31 mouse cellular contexts compared by ENCODE assay signal in the genomic region with DNA sequence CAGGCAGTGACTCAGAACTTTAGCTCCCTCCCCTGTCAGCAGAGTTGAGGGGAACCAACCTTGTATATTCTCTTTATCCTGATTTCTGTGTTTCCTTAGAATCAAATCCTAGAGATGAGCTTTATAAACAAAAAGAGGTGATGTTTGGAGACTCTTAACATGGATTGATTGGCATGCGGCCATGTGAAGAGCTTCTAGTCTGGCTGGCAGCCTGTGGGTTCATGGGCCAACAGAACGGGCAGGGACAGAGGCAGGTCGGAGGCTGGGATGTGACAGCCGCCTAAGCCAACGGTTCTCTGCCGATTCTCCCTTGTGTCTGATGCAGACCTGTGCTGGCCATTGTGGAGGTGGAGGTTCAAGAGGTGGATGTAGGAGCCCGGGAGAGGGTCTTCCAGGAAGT.
"Had no signal": no experiment of that assay in that cellular context is flagged by ENCODE, and none has a peak within 500 bp of the region (broad histone marks: within the 10 kb centered on the region; RNA-seq: fewer than 3 reads in every experiment).

No protein-coding gene starts in this region.

- H3K4me2 ChIP-seq: limb, embryonic 12.5 days; limb, embryonic 13.5 days; limb, embryonic 15.5 days; liver, embryonic 12.5 days; liver, embryonic 13.5 days; liver, embryonic 15.5 days; lung, embryonic 15.5 days; midbrain, embryonic 11.5 days; midbrain, embryonic 12.5 days; midbrain, embryonic 13.5 days; midbrain, embryonic 15.5 days; neural tube, embryonic 12.5 days; neural tube, embryonic 13.5 days had no signal

- H3K4me1 ChIP-seq: limb, embryonic 13.5 days; liver, embryonic 15.5 days; lung, embryonic 15.5 days; midbrain, embryonic 12.5 days; midbrain, embryonic 13.5 days; neural tube, embryonic 12.5 days; neural tube, embryonic 13.5 days had no signal

- H3K27me3 ChIP-seq: limb, embryonic 12.5 days; limb, embryonic 13.5 days; limb, embryonic 15.5 days; liver, embryonic 12.5 days; liver, embryonic 13.5 days; liver, embryonic 15.5 days; lung, embryonic 15.5 days; midbrain, embryonic 12.5 days; midbrain, embryonic 13.5 days; midbrain, embryonic 15.5 days; neural tube, embryonic 12.5 days; neural tube, embryonic 13.5 days had no signal

- H3K9ac ChIP-seq: limb, embryonic 12.5 days; limb, embryonic 13.5 days; limb, embryonic 15.5 days; liver, embryonic 12.5 days; liver, embryonic 13.5 days; liver, embryonic 14.5 days; liver, embryonic 15.5 days; liver, postnatal 0 days; lung, embryonic 15.5 days; midbrain, embryonic 12.5 days; midbrain, embryonic 13.5 days; midbrain, embryonic 15.5 days; neural tube, embryonic 12.5 days; neural tube, embryonic 13.5 days had no signal

- DNase-seq: left cerebral cortex, postnatal 4 days; liver; liver, embryonic 13.5 days; liver, postnatal 0 days; lung, adult 18-20 months; lung, adult 2 months; lung, postnatal 10 days; lung, postnatal 14 days; lung, postnatal 4 days; midbrain, embryonic 14.5 days had no signal

- H3K9me3 ChIP-seq: limb, embryonic 10.5 days; limb, embryonic 12.5 days; limb, embryonic 13.5 days; limb, embryonic 15.5 days; liver, embryonic 12.5 days; liver, embryonic 13.5 days; liver, embryonic 15.5 days; lung, embryonic 15.5 days; megakaryocyte, embryonic 14.5 days; midbrain, embryonic 10.5 days; midbrain, embryonic 12.5 days; midbrain, embryonic 13.5 days; midbrain, embryonic 15.5 days; neural tube, embryonic 12.5 days; neural tube, embryonic 13.5 days had no signal

- H3K27ac ChIP-seq: left cerebral cortex, adult 2 months; limb, embryonic 10.5 days; limb, embryonic 12.5 days; limb, embryonic 13.5 days; limb, embryonic 15.5 days; liver, embryonic 12.5 days; liver, embryonic 13.5 days; liver, embryonic 14.5 days; liver, embryonic 15.5 days; lung, embryonic 15.5 days; macrophage; midbrain, embryonic 10.5 days; midbrain, embryonic 12.5 days; midbrain, embryonic 13.5 days; midbrain, embryonic 15.5 days; neural tube, embryonic 12.5 days; neural tube, embryonic 13.5 days had no signal

- H3K36me3 ChIP-seq: limb, embryonic 10.5 days; limb, embryonic 12.5 days; midbrain, embryonic 10.5 days; midbrain, embryonic 12.5 days; midbrain, embryonic 13.5 days; midbrain, embryonic 15.5 days; neural tube, embryonic 12.5 days; neural tube, embryonic 13.5 days had no signal

- ATAC-seq: liver, embryonic 12.5 days; liver, postnatal 0 days; lung, postnatal 0 days; midbrain, embryonic 13.5 days; midbrain, embryonic 15.5 days; midbrain, embryonic 16.5 days had no signal

- H3K4me3 ChIP-seq: left cerebral cortex, adult 2 months; limb, embryonic 10.5 days; limb, embryonic 12.5 days; limb, embryonic 13.5 days; limb, embryonic 15.5 days; liver, embryonic 12.5 days; liver, embryonic 13.5 days; liver, embryonic 15.5 days; lung, embryonic 15.5 days; megakaryocyte, embryonic 14.5 days; midbrain, embryonic 10.5 days; midbrain, embryonic 12.5 days; midbrain, embryonic 13.5 days; midbrain, embryonic 15.5 days; myocyte; neural tube, embryonic 12.5 days; neural tube, embryonic 13.5 days had no signal
